Comparison of ENCODE assay signal across 27 mouse cellular contexts in the genomic region with DNA sequence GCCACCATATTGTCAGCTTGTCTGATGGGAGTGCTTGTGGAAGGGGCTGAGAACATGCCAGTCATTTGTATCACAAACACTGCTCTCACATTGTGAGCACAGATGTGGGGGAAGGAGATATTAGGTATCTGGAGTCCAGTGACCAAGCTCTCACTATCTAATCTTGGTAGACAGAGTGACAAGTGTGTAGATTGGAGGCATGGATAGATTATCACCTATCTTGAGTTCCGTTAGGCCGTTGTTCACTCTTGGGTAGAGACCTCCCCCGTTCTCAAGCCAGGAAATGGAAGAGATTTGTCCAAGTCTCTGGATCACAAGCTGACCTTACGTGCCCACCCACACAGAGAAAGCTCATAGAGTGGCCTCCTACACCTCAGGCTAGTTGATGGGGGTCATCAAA.
"Had no signal": no experiment of that assay in that cellular context is flagged by ENCODE, and none has a peak within 500 bp of the region (broad histone marks: within the 10 kb centered on the region; RNA-seq: fewer than 3 reads in every experiment).

No protein-coding gene starts in this region.

- H3K36me3 ChIP-seq: embryonic facial prominence, embryonic 10.5 days; embryonic facial prominence, embryonic 12.5 days; embryonic facial prominence, embryonic 13.5 days; embryonic facial prominence, embryonic 15.5 days; forebrain, embryonic 10.5 days; forebrain, embryonic 12.5 days; forebrain, embryonic 15.5 days had no signal

- H3K27me3 ChIP-seq: embryonic facial prominence, embryonic 12.5 days; embryonic facial prominence, embryonic 13.5 days; embryonic facial prominence, embryonic 15.5 days; forebrain, embryonic 12.5 days; forebrain, embryonic 13.5 days; forebrain, embryonic 15.5 days had no signal

- DNase-seq: cerebellum, adult 9-10 months; cerebellum, adult 9-11 months; cerebellum, postnatal 10 days; cerebellum, postnatal 14 days; cerebellum, postnatal 25 days; cerebellum, postnatal 36 days; embryo, embryonic 11 days; forebrain, postnatal 0 days; gastrocnemius, adult 2 months; gastrocnemius, postnatal 10 days; gastrocnemius, postnatal 14 days; gastrocnemius, postnatal 25 days; gastrocnemius, postnatal 36 days; heart, adult 11 months; heart, adult 18-20 months; heart, adult 2 months had no signal

- H3K4me3 ChIP-seq: embryonic facial prominence, embryonic 10.5 days; embryonic facial prominence, embryonic 12.5 days; embryonic facial prominence, embryonic 13.5 days; embryonic facial prominence, embryonic 15.5 days; erythroblast, embryonic 14.5 days; forebrain, embryonic 10.5 days; forebrain, embryonic 12.5 days; forebrain, embryonic 13.5 days; forebrain, embryonic 15.5 days; gastrocnemius, adult 2 months; heart, adult 2 months had no signal

- H3K27ac ChIP-seq: embryonic facial prominence, embryonic 10.5 days; embryonic facial prominence, embryonic 12.5 days; embryonic facial prominence, embryonic 13.5 days; embryonic facial prominence, embryonic 15.5 days; forebrain, embryonic 10.5 days; forebrain, embryonic 12.5 days; forebrain, embryonic 13.5 days; forebrain, embryonic 15.5 days; gastrocnemius, adult 2 months; heart, adult 2 months had no signal

- ATAC-seq: forebrain, embryonic 13.5 days; forebrain, embryonic 14.5 days; forebrain, embryonic 15.5 days; forebrain, embryonic 16.5 days; forebrain, postnatal 0 days had no signal

- H3K9me3 ChIP-seq: embryonic facial prominence, embryonic 10.5 days; embryonic facial prominence, embryonic 12.5 days; embryonic facial prominence, embryonic 15.5 days; forebrain, embryonic 10.5 days; forebrain, embryonic 12.5 days; forebrain, embryonic 13.5 days; forebrain, embryonic 15.5 days had no signal

- H3K9ac ChIP-seq: embryonic facial prominence, embryonic 12.5 days; embryonic facial prominence, embryonic 13.5 days; embryonic facial prominence, embryonic 15.5 days; forebrain, embryonic 12.5 days; forebrain, embryonic 13.5 days; forebrain, embryonic 15.5 days; forebrain, postnatal 0 days had no signal

- H3K4me1 ChIP-seq: embryonic facial prominence, embryonic 12.5 days; embryonic facial prominence, embryonic 15.5 days; forebrain, embryonic 13.5 days; forebrain, embryonic 15.5 days had no signal
